In the genomic region with DNA sequence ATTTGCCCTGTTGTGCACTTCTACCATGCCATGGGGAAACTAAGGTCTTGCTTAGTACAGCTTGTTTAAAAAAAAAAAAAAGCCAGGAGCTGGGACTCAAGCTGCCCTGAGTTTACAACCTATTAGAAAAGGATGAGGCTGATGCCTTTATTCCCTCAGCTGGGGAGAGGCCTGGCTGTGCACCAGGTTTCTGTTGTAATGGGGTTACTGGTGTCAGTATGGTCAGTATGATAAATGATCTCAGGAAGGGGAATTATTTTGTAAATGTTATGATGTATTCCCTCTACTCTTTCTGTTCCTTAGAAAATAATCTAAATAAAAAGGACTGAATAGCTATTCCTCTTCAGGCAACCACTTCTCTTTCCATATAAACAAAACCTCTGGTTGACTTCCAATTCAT, we compare ENCODE assay signal across 31 mouse cellular contexts. TPM values are rescaled to one million over a fixed set of nuclear protein-coding genes. Genes with fewer than 3 reads are reported as not detected.
A peak's percentile ranks its signal among the peaks of the same experiment; 100 is the strongest.
DNase-seq lines count a peak whose midpoint lies in the region; ATAC-seq and TF ChIP-seq lines count a peak whose summit lies in the region.
"Had no signal": no experiment of that assay in that cellular context is flagged by ENCODE, and none has a peak within 500 bp of the region (broad histone marks: within the 10 kb centered on the region; RNA-seq: fewer than 3 reads in every experiment).

No protein-coding gene starts in this region.

- no peak overlapping the region for H3K9ac ChIP-seq in intestine, embryonic 14.5 days (ENCODE audit: low read length)
- H3K9ac ChIP-seq in intestine, postnatal 0 days (ENCODE audit: low read depth, low read length), result no peak overlapping the region
- H3K9ac ChIP-seq in lung, embryonic 14.5 days, result no peak overlapping the region
- no peak overlapping the region for H3K9ac ChIP-seq in stomach, embryonic 14.5 days (replicated peaks; ENCODE audit: low read depth, low read length)
- no peak overlapping the region for H3K9ac ChIP-seq in stomach, postnatal 0 days (ENCODE audit: low read length)
- H3K9ac ChIP-seq: embryonic facial prominence, embryonic 12.5 days; embryonic facial prominence, embryonic 15.5 days; forebrain, postnatal 0 days; heart, embryonic 12.5 days; heart, embryonic 15.5 days; hindbrain, embryonic 13.5 days had no signal

- no peak for DNase-seq in intestine, embryonic 14.5 days (ENCODE audit: low spot score)
- DNase-seq in lung, embryonic 14.5 days, result peak; percentile 28
- DNase-seq in lung, postnatal 14 days, result no peak
- DNase-seq in stomach, postnatal 0 days (ENCODE audit: low spot score), result no peak
- DNase-seq in embryo, embryonic 10.5 days (ENCODE audit: low spot score), result no peak
- no peak for DNase-seq in cerebellum, postnatal 4 days (ENCODE audit: low spot score in 2 of 2)
- DNase-seq: adrenal gland, adult 8-10 months; adrenal gland, postnatal 25 days; cerebellum, adult 11-12 months; cerebellum, adult 8-10 months; cerebellum, postnatal 10 days; cerebellum, postnatal 36 days; forebrain, postnatal 0 days; gastrocnemius, postnatal 25 days; heart, adult 18-20 months; heart, postnatal 10 days; heart, postnatal 36 days had no signal

- 0 out of 2 replicates have a peak, but pooled peaks have one; percentile 53 for ATAC-seq in intestine, embryonic 14.5 days (replicated peaks; ENCODE audit: low FRiP score, low TSS enrichment, low read depth)
- ATAC-seq in intestine, postnatal 0 days, result no peak
- no peak for ATAC-seq in lung, embryonic 14.5 days (ENCODE audit: insufficient read depth)
- peak; percentile 72; the same call in 1 of the 2 replicates for ATAC-seq in stomach, embryonic 14.5 days (ENCODE audit: insufficient number of reproducible peaks, insufficient read depth, low FRiP score, low read depth)
- ATAC-seq in stomach, postnatal 0 days (ENCODE audit: low FRiP score, low TSS enrichment), result peak; percentile 40; the same call in 1 of the 2 replicates
- ATAC-seq: activated CD4-positive, CD25-positive, alpha-beta regulatory T cell, adult 4 months; forebrain, embryonic 14.5 days; forebrain, postnatal 0 days had no signal

- no peak overlapping the region for H3K4me3 ChIP-seq in intestine, embryonic 14.5 days (ENCODE audit: low read depth, low read length)
- no peak overlapping the region for H3K4me3 ChIP-seq in intestine, postnatal 0 days (ENCODE audit: low read depth, low read length)
- H3K4me3 ChIP-seq in lung, embryonic 14.5 days (ENCODE audit: low read depth, low read length), result no peak overlapping the region
- no peak overlapping the region for H3K4me3 ChIP-seq in stomach, embryonic 14.5 days (ENCODE audit: low read depth, low read length)
- no peak overlapping the region for H3K4me3 ChIP-seq in stomach, postnatal 0 days (ENCODE audit: low read depth, low read length)
- H3K4me3 ChIP-seq: embryonic facial prominence, embryonic 12.5 days; embryonic facial prominence, embryonic 15.5 days; heart, embryonic 12.5 days; heart, embryonic 15.5 days; hindbrain, embryonic 10.5 days; hindbrain, embryonic 13.5 days had no signal

- H3K4me1 ChIP-seq in intestine, embryonic 14.5 days (replicated peaks; ENCODE audit: control insufficient read depth, insufficient read depth, low read length), result 0 out of 2 replicates have a peak, but pooled peaks cover 3% of the 10 kb centered on the region
- H3K4me1 ChIP-seq in intestine, postnatal 0 days (replicated peaks; ENCODE audit: control insufficient read depth, insufficient read depth, low read length), result no peaks in the 10 kb centered on the region
- no peaks in the 10 kb centered on the region for H3K4me1 ChIP-seq in lung, embryonic 14.5 days (ENCODE audit: insufficient read depth)
- 0 out of 2 replicates have a peak, but pooled peaks cover 5% of the 10 kb centered on the region for H3K4me1 ChIP-seq in stomach, embryonic 14.5 days (ENCODE audit: control insufficient read depth, insufficient read depth, low read length)
- no peaks in the 10 kb centered on the region for H3K4me1 ChIP-seq in stomach, postnatal 0 days (replicated peaks; ENCODE audit: control insufficient read depth, insufficient read depth)
- H3K4me1 ChIP-seq: embryonic facial prominence, embryonic 12.5 days; embryonic facial prominence, embryonic 15.5 days; heart, embryonic 12.5 days; heart, embryonic 15.5 days; hindbrain, embryonic 10.5 days; hindbrain, embryonic 13.5 days had no signal

- H3K27me3 ChIP-seq in intestine, embryonic 14.5 days (replicated peaks; ENCODE audit: control insufficient read depth, insufficient read depth, low read length), result no peaks in the 10 kb centered on the region
- no peaks in the 10 kb centered on the region for H3K27me3 ChIP-seq in intestine, postnatal 0 days (replicated peaks; ENCODE audit: control insufficient read depth, insufficient read depth, low read length)
- no peaks in the 10 kb centered on the region for H3K27me3 ChIP-seq in lung, embryonic 14.5 days (ENCODE audit: insufficient read depth, low read length)
- no peaks in the 10 kb centered on the region for H3K27me3 ChIP-seq in stomach, embryonic 14.5 days (ENCODE audit: control insufficient read depth, insufficient read depth, low read length)
- no peaks in the 10 kb centered on the region for H3K27me3 ChIP-seq in stomach, postnatal 0 days (ENCODE audit: control insufficient read depth, insufficient read depth, low read length)
- H3K27me3 ChIP-seq: embryonic facial prominence, embryonic 12.5 days; embryonic facial prominence, embryonic 15.5 days; heart, embryonic 12.5 days; heart, embryonic 15.5 days; hindbrain, embryonic 13.5 days had no signal

- H3K27ac ChIP-seq in intestine, embryonic 14.5 days (ENCODE audit: low read depth), result peak overlapping the region; percentile 51; the same call in 1 of the 2 replicates
- no peak overlapping the region for H3K27ac ChIP-seq in intestine, postnatal 0 days (ENCODE audit: low read depth, low read length)
- no peak overlapping the region for H3K27ac ChIP-seq in lung, embryonic 14.5 days (ENCODE audit: low read depth)
- peak overlapping the region; percentile 15; the same call in 1 of the 2 replicates for H3K27ac ChIP-seq in stomach, embryonic 14.5 days (ENCODE audit: low read length)
- no peak overlapping the region; the same call in 1 of the 2 replicates for H3K27ac ChIP-seq in stomach, postnatal 0 days (replicated peaks)
- H3K27ac ChIP-seq: embryonic facial prominence, embryonic 12.5 days; embryonic facial prominence, embryonic 15.5 days; heart, embryonic 15.5 days; hindbrain, embryonic 10.5 days; hindbrain, embryonic 13.5 days had no signal

- no peak for TF ChIP-seq CTCF in intestine, postnatal 0 days (IDR thresholded peaks at IDR 0.05; ENCODE audit: low read depth)
- TF ChIP-seq CTCF in lung, embryonic 14.5 days (IDR thresholded peaks at IDR 0.05; ENCODE audit: low read depth), result no peak
- no peak for TF ChIP-seq CTCF in stomach, postnatal 0 days (IDR thresholded peaks at IDR 0.05; ENCODE audit: low read depth)

- peaks cover 3% of the 10 kb centered on the region; the same call in 1 of the 2 replicates for H3K9me3 ChIP-seq in intestine, embryonic 14.5 days (ENCODE audit: control insufficient read depth, low read length)
- no peaks in the 10 kb centered on the region for H3K9me3 ChIP-seq in intestine, postnatal 0 days (ENCODE audit: control insufficient read depth)
- no peaks in the 10 kb centered on the region for H3K9me3 ChIP-seq in lung, embryonic 14.5 days (ENCODE audit: low read depth, low read length)
- 0 out of 2 replicates have a peak, but pooled peaks cover 3% of the 10 kb centered on the region for H3K9me3 ChIP-seq in stomach, embryonic 14.5 days (ENCODE audit: control insufficient read depth, low read depth, low read length)
- no peaks in the 10 kb centered on the region for H3K9me3 ChIP-seq in stomach, postnatal 0 days (ENCODE audit: control insufficient read depth, low read length)
- H3K9me3 ChIP-seq: embryonic facial prominence, embryonic 12.5 days; embryonic facial prominence, embryonic 15.5 days; heart, embryonic 15.5 days; hindbrain, embryonic 13.5 days had no signal

- no peak overlapping the region for H3K4me2 ChIP-seq in intestine, embryonic 14.5 days (ENCODE audit: low read length)
- H3K4me2 ChIP-seq in intestine, postnatal 0 days (replicated peaks; ENCODE audit: low read depth), result no peak overlapping the region
- no peak overlapping the region for H3K4me2 ChIP-seq in lung, embryonic 14.5 days
- no peak overlapping the region for H3K4me2 ChIP-seq in stomach, embryonic 14.5 days (replicated peaks; ENCODE audit: low read depth, low read length)
- H3K4me2 ChIP-seq in stomach, postnatal 0 days (replicated peaks; ENCODE audit: low read depth), result no peak overlapping the region
- H3K4me2 ChIP-seq: embryonic facial prominence, embryonic 12.5 days; embryonic facial prominence, embryonic 15.5 days; heart, embryonic 12.5 days; heart, embryonic 15.5 days; hindbrain, embryonic 13.5 days had no signal

- TF ChIP-seq EP300 in stomach, postnatal 0 days (optimal IDR thresholded peaks at IDR 0.05), result no peak

- H3K36me3 ChIP-seq in intestine, embryonic 14.5 days (ENCODE audit: control insufficient read depth, insufficient read depth, low read length), result no peaks in the 10 kb centered on the region
- no peaks in the 10 kb centered on the region for H3K36me3 ChIP-seq in intestine, postnatal 0 days (ENCODE audit: control insufficient read depth, insufficient read depth)
- H3K36me3 ChIP-seq in lung, embryonic 14.5 days (ENCODE audit: insufficient read depth), result no peaks in the 10 kb centered on the region
- no peaks in the 10 kb centered on the region for H3K36me3 ChIP-seq in stomach, embryonic 14.5 days (ENCODE audit: control insufficient read depth, insufficient read depth, low read length)
- H3K36me3 ChIP-seq in stomach, postnatal 0 days (ENCODE audit: control insufficient read depth, insufficient read depth, low read length), result no peaks in the 10 kb centered on the region
- H3K36me3 ChIP-seq: embryonic facial prominence, embryonic 12.5 days; embryonic facial prominence, embryonic 15.5 days; heart, embryonic 12.5 days; heart, embryonic 15.5 days; hindbrain, embryonic 10.5 days; hindbrain, embryonic 13.5 days had no signal

RNA-seq across cellular contexts. Expression of a gene that starts 14.0 kb away (rescaled TPM):
- not detected in 2 replicates for polyA plus RNA-seq in intestine, embryonic 14.5 days (2014; fragmentation: Nextera tagmentation; extraction: Ambion mirVana)
- polyA plus RNA-seq in intestine, postnatal 0 days (2015; fragmentation: Nextera tagmentation; extraction: Ambion mirVana), result not detected in 2 replicates
- polyA plus RNA-seq in lung, embryonic 14.5 days (2014; fragmentation: Nextera tagmentation; extraction: Ambion mirVana), result not detected in 2 replicates
- not detected in 2 replicates for polyA plus RNA-seq in stomach, embryonic 14.5 days (2014; fragmentation: Nextera tagmentation; extraction: Ambion mirVana)
- not detected in 2 replicates for polyA plus RNA-seq in stomach, postnatal 0 days (2015; fragmentation: Nextera tagmentation; extraction: Ambion mirVana)
- polyA plus RNA-seq: activated CD4-positive, CD25-positive, alpha-beta regulatory T cell, adult 4 months; brain, embryonic 14.5 days; embryonic facial prominence, embryonic 12.5 days; embryonic facial prominence, embryonic 15.5 days; forebrain, embryonic 11.5 days; forebrain, embryonic 14.5 days; forebrain, postnatal 0 days; frontal cortex, adult 2 months; gonadal fat pad, adult 2 months; heart, embryonic 12.5 days; heart, embryonic 15.5 days; hindbrain, embryonic 10.5 days; hindbrain, embryonic 13.5 days had no signal

Comparison
In these comparisons a context has a peak if more than half of its experiments do, and no peak if none do; other contexts are left out.
1. ATAC-seq: peak in intestine, embryonic 14.5 days (single experiment), stomach, embryonic 14.5 days (single experiment) and stomach, postnatal 0 days (single experiment); none in intestine, postnatal 0 days (single experiment) and lung, embryonic 14.5 days (single experiment).
2. H3K27ac ChIP-seq: peak in intestine, embryonic 14.5 days (single experiment) and stomach, embryonic 14.5 days (single experiment); none in intestine, postnatal 0 days (single experiment), lung, embryonic 14.5 days (single experiment) and stomach, postnatal 0 days (single experiment).